Mouse (Mus musculus): ENCODE data around the gene Olfr1443.

DNA sequence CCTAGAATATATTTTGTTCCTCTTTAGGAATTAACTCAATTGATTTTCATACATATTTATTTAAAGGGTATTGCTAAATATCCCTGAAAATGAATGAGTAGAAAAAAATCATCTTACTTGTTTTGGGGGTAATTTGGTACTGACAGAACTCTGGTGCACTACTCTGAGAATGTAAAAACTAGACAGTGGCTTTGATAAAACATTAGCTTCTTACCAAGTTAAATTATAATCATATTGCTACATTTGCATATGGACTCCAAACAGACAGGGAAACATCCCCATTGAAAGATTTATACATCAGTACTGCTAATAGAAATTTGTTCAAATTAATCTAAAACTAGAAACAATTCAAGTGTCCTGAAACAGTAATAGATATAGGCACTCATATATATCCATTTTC, 7.3 kb downstream of the Olfr1443 start:
- TF ChIP-seq CTCF (IDR thresholded peaks at IDR 0.05; ENCODE audit: control insufficient read depth, insufficient read depth, low read length) (no peak), POLR2A (IDR thresholded peaks at IDR 0.05; ENCODE audit: borderline replicate concordance, control insufficient read depth, low read depth, low read length) (no peak)

Measured in bone marrow, adult 2 months (tissue).